Mouse (Mus musculus) heart, embryonic 14.5 days (tissue): ENCODE measurements around the gene Rarg. TPM values are rescaled to one million over a fixed set of nuclear protein-coding genes. Genes with fewer than 3 reads are reported as not detected.

Experiments used
- ATAC-seq: fragments of 200-750 bp; cut with Nextera tagmentation; 2 replicates; pipeline ENCODE4 v1.8.0; 2017; ENCODE audit warnings: low read depth, moderate TSS enrichment; ENCODE audit not compliant: insufficient number of reproducible peaks, insufficient read depth, low FRiP score
- H3K27ac ChIP-seq, 2 experiments: fragments of 200-500 bp in 1 of 2; fragments of 300-500 bp in 1 of 2; sonication (generic) in 1 of 2; replicated peaks in 1 of 2; 2 replicates each; pipeline ENCODE4 v1.5.1; 2012 to 2014; ENCODE audit warnings: low read depth in 2 of 2, low read length in 2 of 2, control low read depth in 1 of 2, mild to moderate bottlenecking in 1 of 2, mixed read lengths in 1 of 2; ENCODE audit not compliant: control insufficient read depth in 1 of 2, insufficient read depth in 1 of 2
- H3K27me3 ChIP-seq: fragments of 300-500 bp; sonication (generic); 2 replicates; pipeline ENCODE4 v1.6.1; 2014; ENCODE audit warnings: mild to moderate bottlenecking, low read length, control low read depth; ENCODE audit not compliant: control insufficient read depth, insufficient read depth
- H3K36me3 ChIP-seq: fragments of 300-500 bp; sonication (generic); 2 replicates; pipeline ENCODE4 v1.6.1; 2014; ENCODE audit warnings: mild to moderate bottlenecking, control low read depth, low read length, mixed read lengths; ENCODE audit not compliant: control insufficient read depth, insufficient read depth
- H3K4me1 ChIP-seq, 2 experiments: fragments of 200-500 bp in 1 of 2; fragments of 300-500 bp in 1 of 2; sonication (generic) in 1 of 2; 2 replicates each; pipeline ENCODE4 v1.6.1; 2012 to 2014; ENCODE audit warnings: low read length in 2 of 2, control low read depth in 1 of 2, mixed read lengths in 1 of 2; ENCODE audit not compliant: control insufficient read depth in 2 of 2, insufficient read depth in 2 of 2
- H3K4me2 ChIP-seq: fragments of 300-500 bp; sonication (generic); 2 replicates; pipeline ENCODE4 v1.6.1; 2014; ENCODE audit warnings: mild to moderate bottlenecking, low read length
- H3K4me3 ChIP-seq, 2 experiments: fragments of 200-500 bp in 1 of 2; fragments of 300-500 bp in 1 of 2; sonication (generic) in 1 of 2; 2 replicates each; pipeline ENCODE4 v1.5.1; 2012 to 2014; ENCODE audit warnings: low read length in 2 of 2, mild to moderate bottlenecking in 2 of 2, control low read depth in 1 of 2, low read depth in 1 of 2, moderate library complexity in 1 of 2; ENCODE audit not compliant: control insufficient read depth in 1 of 2, insufficient read depth in 1 of 2
- H3K9ac ChIP-seq: fragments of 300-500 bp; sonication (generic); 2 replicates; pipeline ENCODE4 v1.6.1; 2014; ENCODE audit warnings: mild to moderate bottlenecking, low read length
- H3K9me3 ChIP-seq: fragments of 300-500 bp; sonication (generic); 2 replicates; pipeline ENCODE4 v1.6.1; 2016; ENCODE audit warnings: low read length, control low read depth; ENCODE audit not compliant: control insufficient read depth
- WGBS: fragments of 180-500 bp; shearing (Covaris S2); extraction: QIAGEN DNeasy Blood & Tissue Kit; methylation state at CpG from one replicate; pipeline ENCODE4 v1.1.7; 2014; 5-methylcytosine and 5-hydroxymethylcytosine counted together
- polyA plus RNA-seq: library from polyadenylated mRNA; unstranded; fragments of >200 nt; fragmentation: Nextera tagmentation; extraction: Ambion mirVana; gene quantifications from 2 replicates; pipeline ENCODE4 v1.2.1, GENCODE M21; 2014

Gene Rarg
- polyA plus RNA-seq, 1 experiment from 2014 or later = 6.7 TPM

GRCm38 (mm10) chr15:102255547-102256255 is 1.6 kb downstream of the Rarg start:
- peaks cover 0 to 12% of the 10 kb centered on the region in 2 experiments; a peak in 2 of 4 replicates for H3K4me1 ChIP-seq
- WGBS = 41% methylated on average over 14 of the region's 14 CpGs
- H3K9ac ChIP-seq = no peak overlapping the region; the same call in 1 of the 2 replicates
- H3K9me3 ChIP-seq = no peaks in the 10 kb centered on the region
- H3K36me3 ChIP-seq = no peaks in the 10 kb centered on the region
- 0 out of 4 replicates have a peak overlapping the region, but pooled peaks have one; percentile 24 to 30 for H3K27ac ChIP-seq
- H3K4me3 ChIP-seq = peak overlapping the region; percentile 50 to 51; a peak in 2 of 4 replicates
- peaks cover 48% of the 10 kb centered on the region for H3K27me3 ChIP-seq
- peak overlapping the region; percentile 81 for H3K4me2 ChIP-seq
- ATAC-seq = no peak

GRCm38 (mm10) chr15:102250521-102250920 is 6.8 kb downstream of the Rarg start:
- Histone ChIP-seq H3K36me3 (no peaks in the 10 kb centered on the region), H3K4me2 (no peak overlapping the region), H3K27me3 (peaks cover 29% of the 10 kb centered on the region), H3K4me3 (no peak overlapping the region), H3K9ac (no peak overlapping the region), H3K9me3 (no peaks in the 10 kb centered on the region), H3K4me1 (peaks cover 12 to 15% of the 10 kb centered on the region in 2 experiments), H3K27ac (no peak overlapping the region)
- WGBS = 72% methylated on average over 5 of the region's 5 CpGs
- ATAC-seq = no peak

- Histone ChIP-seq H3K9ac (no peak overlapping the region), H3K4me1 (peaks cover 14 to 20% of the 10 kb centered on the region in 2 experiments), H3K4me3 (no peak overlapping the region), H3K9me3 (no peaks in the 10 kb centered on the region), H3K27ac (peak overlapping the region; percentile 48 to 88), H3K4me2 (peak overlapping the region; percentile 98), H3K36me3 (no peaks in the 10 kb centered on the region), H3K27me3 (peaks cover 29% of the 10 kb centered on the region)
- WGBS = 50% methylated on average over 9 of the region's 9 CpGs
- no peak for ATAC-seq
Measured at GRCm38 (mm10) chr15:102249967-102250366, 7.3 kb downstream of the Rarg start.

GRCm38 (mm10) chr15:102249251-102249691 is 8.0 kb downstream of the Rarg start:
- no peaks in the 10 kb centered on the region for H3K9me3 ChIP-seq
- ATAC-seq = no peak
- no peaks in the 10 kb centered on the region for H3K36me3 ChIP-seq
- peak overlapping the region in 1 of 2 experiments; percentile 7; a peak in 1 of 4 replicates for H3K4me3 ChIP-seq
- H3K4me1 ChIP-seq = peaks cover 14 to 24% of the 10 kb centered on the region in 2 experiments
- peak overlapping the region; percentile 31; the same call in 1 of the 2 replicates for H3K9ac ChIP-seq
- peak overlapping the region; percentile 98 for H3K4me2 ChIP-seq
- H3K27me3 ChIP-seq = peaks cover 32% of the 10 kb centered on the region
- peak overlapping the region; percentile 55 to 88 for H3K27ac ChIP-seq
- WGBS = 5% methylated on average over 13 of the region's 13 CpGs

GRCm38 (mm10) chr15:102248812-102249191 is 8.5 kb downstream of the Rarg start:
- peak overlapping the region; percentile 55 to 88; a peak in 3 of 4 replicates for H3K27ac ChIP-seq
- no peaks in the 10 kb centered on the region for H3K9me3 ChIP-seq
- H3K4me2 ChIP-seq = peak overlapping the region; percentile 98
- WGBS = 7% methylated on average over 3 of the region's 3 CpGs
- ATAC-seq = no peak
- no peaks in the 10 kb centered on the region for H3K36me3 ChIP-seq
- peak overlapping the region in 1 of 2 experiments; percentile 7; a peak in 1 of 4 replicates for H3K4me3 ChIP-seq
- H3K27me3 ChIP-seq = peaks cover 35% of the 10 kb centered on the region
- H3K4me1 ChIP-seq = peaks cover 16 to 26% of the 10 kb centered on the region in 2 experiments
- H3K9ac ChIP-seq = no peak overlapping the region

GRCm38 (mm10) chr15:102248131-102248811 is 9.0 kb downstream of the Rarg start:
- 11% methylated on average over 8 of the region's 8 CpGs for WGBS
- Histone ChIP-seq H3K4me3 (peak overlapping the region; percentile 61 to 62), H3K9me3 (no peaks in the 10 kb centered on the region), H3K4me1 (peaks cover 19 to 31% of the 10 kb centered on the region in 2 experiments), H3K4me2 (peak overlapping the region; percentile 98), H3K36me3 (no peaks in the 10 kb centered on the region), H3K9ac (peak overlapping the region; percentile 76), H3K27me3 (peaks cover 41% of the 10 kb centered on the region), H3K27ac (peak overlapping the region; percentile 77 to 88)
- no peak for ATAC-seq

- WGBS = 1% methylated on average over 56 of the region's 65 CpGs
- Histone ChIP-seq H3K9me3 (no peaks in the 10 kb centered on the region), H3K27me3 (peaks cover 44% of the 10 kb centered on the region), H3K4me1 (peaks cover 22 to 31% of the 10 kb centered on the region in 2 experiments), H3K4me2 (peak overlapping the region; percentile 98), H3K9ac (peak overlapping the region; percentile 76), H3K36me3 (no peaks in the 10 kb centered on the region), H3K27ac (peak overlapping the region; percentile 88 to 94), H3K4me3 (peak overlapping the region; percentile 61 to 62)
- ATAC-seq = peak; percentile 63
Measured at GRCm38 (mm10) chr15:102247252-102248130, 9.8 kb downstream of the Rarg start.
